Mouse (Mus musculus): Measurements from ENCODE around the gene Nras. TPM values are rescaled to one million over a fixed set of nuclear protein-coding genes. Genes with fewer than 3 reads are reported as not detected.
A peak's percentile ranks its signal among the peaks of the same experiment; 100 is the strongest.

Gene Nras
- polyA plus RNA-seq, 1 experiment, result 145 TPM

- H3K27ac ChIP-seq (ENCODE audit: insufficient read depth, low read length), result no peak overlapping the region
- no peaks in the 10 kb centered on the region for H3K9me3 ChIP-seq (replicated peaks; ENCODE audit: control insufficient read depth, insufficient read depth, low read length, poor library complexity, severe bottlenecking)
- no peak overlapping the region for H3K9ac ChIP-seq (ENCODE audit: low read depth, poor library complexity, severe bottlenecking)
- no peak overlapping the region for H3K4me3 ChIP-seq (ENCODE audit: low read depth, low read length)
- H3K36me3 ChIP-seq (ENCODE audit: control insufficient read depth, insufficient read depth, low read length, poor library complexity, severe bottlenecking), result no peaks in the 10 kb centered on the region
- H3K27me3 ChIP-seq (ENCODE audit: control insufficient read depth, insufficient read depth, low read length, poor library complexity, severe bottlenecking), result no peaks in the 10 kb centered on the region
- TF ChIP-seq CTCF (IDR thresholded peaks at IDR 0.05; ENCODE audit: low read depth, low read length), result no peak
- TF ChIP-seq POLR2A (IDR thresholded peaks at IDR 0.05; ENCODE audit: insufficient read depth, low read length), result no peak
- no peak for TF ChIP-seq EP300 (IDR thresholded peaks at IDR 0.05; ENCODE audit: insufficient read depth, low read depth, low read length)
- no peaks in the 10 kb centered on the region for H3K4me1 ChIP-seq (ENCODE audit: control insufficient read depth, insufficient read depth, low read length)
Measured at GRCm38 (mm10) chr3:103100735-103101134, 42.6 kb downstream of the Nras start.

- Histone ChIP-seq H3K4me1 (ENCODE audit: control insufficient read depth, insufficient read depth, low read length) (no peaks in the 10 kb centered on the region), H3K27me3 (ENCODE audit: control insufficient read depth, insufficient read depth, low read length, poor library complexity, severe bottlenecking) (no peaks in the 10 kb centered on the region), H3K36me3 (ENCODE audit: control insufficient read depth, insufficient read depth, low read length, poor library complexity, severe bottlenecking) (no peaks in the 10 kb centered on the region)
Measured at GRCm38 (mm10) chr3:103101194-103101593, 43.1 kb downstream of the Nras start.

GRCm38 (mm10) chr3:103101909-103102308 lies 43.8 kb downstream of the Nras start:
- no peaks in the 10 kb centered on the region for H3K27me3 ChIP-seq (ENCODE audit: control insufficient read depth, insufficient read depth, low read length, poor library complexity, severe bottlenecking)

More at GRCm38 (mm10) chr3:103101194-103101593, 43.1 kb downstream of the Nras start:
- TF ChIP-seq POLR2A (IDR thresholded peaks at IDR 0.05; ENCODE audit: insufficient read depth, low read length), result no peak
- no peak for TF ChIP-seq EP300 (IDR thresholded peaks at IDR 0.05; ENCODE audit: insufficient read depth, low read depth, low read length)
- TF ChIP-seq CTCF (IDR thresholded peaks at IDR 0.05; ENCODE audit: low read depth, low read length), result no peak
- Histone ChIP-seq H3K9ac (ENCODE audit: low read depth, poor library complexity, severe bottlenecking) (no peak overlapping the region), H3K9me3 (replicated peaks; ENCODE audit: control insufficient read depth, insufficient read depth, low read length, poor library complexity, severe bottlenecking) (no peaks in the 10 kb centered on the region), H3K4me3 (ENCODE audit: low read depth, low read length) (no peak overlapping the region), H3K27ac (ENCODE audit: insufficient read depth, low read length) (no peak overlapping the region)

GRCm38 (mm10) chr3:103102454-103103390 lies 44.6 kb downstream of the Nras start, which contains the start of gene Dennd2c:
Gene Dennd2c (plus strand): TSS chr3:103102604.
- no peaks in the 10 kb centered on the region for H3K27me3 ChIP-seq (ENCODE audit: control insufficient read depth, insufficient read depth, low read length, poor library complexity, severe bottlenecking)
- 0 out of 2 replicates have a peak, but pooled peaks have one; percentile 35 for TF ChIP-seq EP300 (IDR thresholded peaks at IDR 0.05; ENCODE audit: insufficient read depth, low read depth, low read length)
- no peak for TF ChIP-seq CTCF (IDR thresholded peaks at IDR 0.05; ENCODE audit: low read depth, low read length)
- no peak for TF ChIP-seq POLR2A (IDR thresholded peaks at IDR 0.05; ENCODE audit: insufficient read depth, low read length)
- H3K4me3 ChIP-seq (ENCODE audit: low read depth, low read length), result peak within 1 kb of the TSS; percentile 80
- peak within 1 kb of the TSS; percentile 70 for H3K9ac ChIP-seq (ENCODE audit: low read depth, poor library complexity, severe bottlenecking)
- peaks cover 1% of the 10 kb centered on the region for H3K4me1 ChIP-seq (ENCODE audit: control insufficient read depth, insufficient read depth, low read length)
- H3K9me3 ChIP-seq (replicated peaks; ENCODE audit: control insufficient read depth, insufficient read depth, low read length, poor library complexity, severe bottlenecking), result no peaks in the 10 kb centered on the region
- no peak within 1 kb of the TSS for H3K27ac ChIP-seq (ENCODE audit: insufficient read depth, low read length)
- no peaks in the 10 kb centered on the region for H3K36me3 ChIP-seq (ENCODE audit: control insufficient read depth, insufficient read depth, low read length, poor library complexity, severe bottlenecking)

More at GRCm38 (mm10) chr3:103101909-103102308, 43.8 kb downstream of the Nras start:
- Histone ChIP-seq H3K4me3 (ENCODE audit: low read depth, low read length) (peak overlapping the region; percentile 79), H3K36me3 (ENCODE audit: control insufficient read depth, insufficient read depth, low read length, poor library complexity, severe bottlenecking) (no peaks in the 10 kb centered on the region), H3K9me3 (replicated peaks; ENCODE audit: control insufficient read depth, insufficient read depth, low read length, poor library complexity, severe bottlenecking) (no peaks in the 10 kb centered on the region), H3K4me1 (ENCODE audit: control insufficient read depth, insufficient read depth, low read length) (no peaks in the 10 kb centered on the region), H3K27ac (ENCODE audit: insufficient read depth, low read length) (no peak overlapping the region), H3K9ac (ENCODE audit: low read depth, poor library complexity, severe bottlenecking) (peak overlapping the region; percentile 19)
- no peak for TF ChIP-seq CTCF (IDR thresholded peaks at IDR 0.05; ENCODE audit: low read depth, low read length)
- TF ChIP-seq EP300 (IDR thresholded peaks at IDR 0.05; ENCODE audit: insufficient read depth, low read depth, low read length), result no peak
- no peak for TF ChIP-seq POLR2A (IDR thresholded peaks at IDR 0.05; ENCODE audit: insufficient read depth, low read length)

GRCm38 (mm10) chr3:103107565-103108240 lies 49.6 kb downstream of the Nras start:
- H3K9me3 ChIP-seq (replicated peaks; ENCODE audit: control insufficient read depth, insufficient read depth, low read length, poor library complexity, severe bottlenecking), result no peaks in the 10 kb centered on the region
- H3K4me3 ChIP-seq (ENCODE audit: low read depth, low read length), result peak overlapping the region; percentile 17; the same call in 1 of the 2 replicates
- H3K36me3 ChIP-seq (ENCODE audit: control insufficient read depth, insufficient read depth, low read length, poor library complexity, severe bottlenecking), result no peaks in the 10 kb centered on the region
- TF ChIP-seq EP300 (IDR thresholded peaks at IDR 0.05; ENCODE audit: insufficient read depth, low read depth, low read length) (peak; percentile 80; the same call in 1 of the 2 replicates), POLR2A (IDR thresholded peaks at IDR 0.05; ENCODE audit: insufficient read depth, low read length) (no peak)
- H3K27ac ChIP-seq (ENCODE audit: insufficient read depth, low read length), result peak overlapping the region; percentile 89
- peaks cover 3% of the 10 kb centered on the region for H3K4me1 ChIP-seq (ENCODE audit: control insufficient read depth, insufficient read depth, low read length)
- no peaks in the 10 kb centered on the region for H3K27me3 ChIP-seq (ENCODE audit: control insufficient read depth, insufficient read depth, low read length, poor library complexity, severe bottlenecking)
- no peak overlapping the region for H3K9ac ChIP-seq (ENCODE audit: low read depth, poor library complexity, severe bottlenecking)

All from ES-Bruce4 (cell line).